Mouse (Mus musculus) MEL (cell line): ENCODE data around the gene Tmbim7. TPM values are rescaled to one million over a fixed set of nuclear protein-coding genes. Genes with fewer than 3 reads are reported as not detected.

Source experiments
- DNase-seq: peaks from one replicate; pipeline ENCODE4 v3.0.0; 2011; ENCODE audit warnings: low read depth, low spot score
- H3K27ac ChIP-seq: 2 replicates; pipeline ENCODE4 v1.5.1; 2012; ENCODE audit warnings: low read depth, mild to moderate bottlenecking, control low read depth, low read length, moderate library complexity; ENCODE audit not compliant: control insufficient read depth
- H3K27me3 ChIP-seq, 2 experiments: fragments of 150-350 bp in 1 of 2; sonication (generic) in 1 of 2; 2 replicates each; pipeline ENCODE4 v1.6.1; 2012; ENCODE audit warnings: low read length in 2 of 2, mild to moderate bottlenecking in 2 of 2, improper control_type of control experiment in 1 of 2, moderate library complexity in 1 of 2; ENCODE audit not compliant: insufficient read depth in 2 of 2, control insufficient read depth in 1 of 2
- H3K36me3 ChIP-seq, 2 experiments: 2 replicates each; pipeline ENCODE4 v1.6.1; 2012 to 2014; ENCODE audit warnings: low read length in 2 of 2, improper control_type of control experiment in 1 of 2, inconsistent platforms in 1 of 2, mild to moderate bottlenecking in 1 of 2; ENCODE audit not compliant: insufficient read depth in 2 of 2, control insufficient read depth in 1 of 2
- H3K4me1 ChIP-seq, 2 experiments: fragments of 150-350 bp in 1 of 2; sonication (generic) in 1 of 2; 2 replicates each; pipeline ENCODE4 v1.6.1; 2012; ENCODE audit warnings: low read length in 2 of 2, improper control_type of control experiment in 1 of 2, mild to moderate bottlenecking in 1 of 2; ENCODE audit not compliant: insufficient read depth in 2 of 2, control insufficient read depth in 1 of 2
- H3K4me3 ChIP-seq, 2 experiments: fragments of 150-350 bp in 1 of 2; sonication (generic) in 1 of 2; 2 replicates each; pipeline ENCODE4 v1.5.1; 2012; ENCODE audit warnings: low read depth in 2 of 2, low read length in 2 of 2, mild to moderate bottlenecking in 2 of 2, moderate library complexity in 2 of 2, control low read depth in 1 of 2, improper control_type of control experiment in 1 of 2; ENCODE audit not compliant: control insufficient read depth in 1 of 2, insufficient read depth in 1 of 2
- H3K79me2 ChIP-seq: 2 replicates; pipeline ENCODE4 v1.6.1; 2012; ENCODE audit warnings: mild to moderate bottlenecking, low read length, moderate library complexity; ENCODE audit not compliant: control insufficient read depth, poor library complexity, insufficient read depth
- H3K9ac ChIP-seq: 2 replicates; pipeline ENCODE4 v1.6.1; 2012; ENCODE audit warnings: low read depth, mild to moderate bottlenecking, control low read depth, low read length, moderate library complexity; ENCODE audit not compliant: control insufficient read depth, poor library complexity, severe bottlenecking
- H3K9me3 ChIP-seq: fragments of 150-350 bp; sonication (generic); replicated peaks from 2 replicates; pipeline ENCODE4 v1.6.1; 2012; ENCODE audit warnings: mild to moderate bottlenecking, low read length, improper control_type of control experiment, moderate library complexity; ENCODE audit not compliant: insufficient read depth
- CHD1 ChIP-seq: IDR thresholded peaks from 2 replicates; pipeline ENCODE4 v1.6.1; 2012; ENCODE audit warnings: low read depth, mild to moderate bottlenecking, inconsistent platforms, low read length, improper control_type of control experiment
- ETS1 ChIP-seq: IDR thresholded peaks from 2 replicates; pipeline ENCODE4 v1.6.1; 2012; ENCODE audit warnings: low read depth, mild to moderate bottlenecking, inconsistent platforms, low read length, improper control_type of control experiment, moderate library complexity
- GATA1 ChIP-seq: IDR thresholded peaks from 2 replicates; pipeline ENCODE4 v1.6.1; 2011; ENCODE audit warnings: low read depth, low read length, improper control_type of control experiment
- KAT2A ChIP-seq: conservative IDR thresholded peaks from 2 replicates; pipeline ENCODE4 v1.6.1; 2012; ENCODE audit warnings: low read depth, low read length, improper control_type of control experiment, inconsistent platforms
- MAX ChIP-seq: IDR thresholded peaks from 2 replicates; pipeline ENCODE4 v1.6.1; 2011; ENCODE audit warnings: low read length, improper control_type of control experiment
- MEF2A ChIP-seq: IDR thresholded peaks from 2 replicates; pipeline ENCODE4 v1.6.1; 2014; ENCODE audit warnings: low read depth, mild to moderate bottlenecking, inconsistent platforms, low read length, improper control_type of control experiment; ENCODE audit not compliant: poor library complexity, insufficient replicate concordance, severe bottlenecking; ENCODE audit errors: extremely low read depth
- MYB ChIP-seq: IDR thresholded peaks from 2 replicates; pipeline ENCODE4 v1.6.1; 2011; ENCODE audit warnings: mild to moderate bottlenecking, low read depth, low read length, improper control_type of control experiment
- MYC ChIP-seq: IDR thresholded peaks from 2 replicates; pipeline ENCODE4 v1.6.1; 2011; ENCODE audit warnings: low read depth, mild to moderate bottlenecking, low read length, improper control_type of control experiment, moderate library complexity
- RAD21 ChIP-seq: IDR thresholded peaks from 2 replicates; pipeline ENCODE4 v1.6.1; 2011; ENCODE audit warnings: mild to moderate bottlenecking, low read depth, low read length, improper control_type of control experiment
- TCF12 ChIP-seq: IDR thresholded peaks from 2 replicates; pipeline ENCODE4 v1.6.1; 2014; ENCODE audit warnings: low read depth, mild to moderate bottlenecking, inconsistent platforms, low read length, improper control_type of control experiment, moderate library complexity
- UBTF ChIP-seq: IDR thresholded peaks from 2 replicates; pipeline ENCODE4 v1.6.1; 2012; ENCODE audit warnings: low read depth, mild to moderate bottlenecking, inconsistent platforms, low read length, improper control_type of control experiment, moderate library complexity, borderline replicate concordance; ENCODE audit not compliant: insufficient read depth
- USF1 ChIP-seq: IDR thresholded peaks from 2 replicates; pipeline ENCODE4 v1.6.1; 2014; ENCODE audit warnings: low read depth, mild to moderate bottlenecking, inconsistent platforms, low read length, improper control_type of control experiment, moderate library complexity
- ZKSCAN1 ChIP-seq: IDR thresholded peaks from 2 replicates; pipeline ENCODE4 v1.6.1; 2012; ENCODE audit warnings: low read depth, mild to moderate bottlenecking, inconsistent platforms, low read length, improper control_type of control experiment, moderate library complexity
- ZMIZ1 ChIP-seq: IDR thresholded peaks from 2 replicates; pipeline ENCODE4 v1.6.1; 2012; ENCODE audit warnings: low read depth, mild to moderate bottlenecking, inconsistent platforms, low read length, improper control_type of control experiment, moderate library complexity
- polyA plus RNA-seq, 2 experiments: library from polyadenylated mRNA; stranded (reverse) in 1 of 2; unstranded in 1 of 2; fragments of >175 nt in 1 of 2; fragments of >200 nt in 1 of 2; gene quantifications; 2 replicates each; pipeline versions ENCODE4 v1.2.1 to v1.2.4; 2012; ENCODE audit warnings: low replicate concordance in 2 of 2, low read depth in 1 of 2; ENCODE audit not compliant: insufficient read length in 2 of 2, insufficient read depth in 1 of 2, missing spikeins in 1 of 2
- total RNA-seq: library from RNA; depleted of rRNA; stranded (reverse); fragments of 300-350 nt; gene quantifications from 2 replicates; pipeline ENCODE4 v1.2.3, GENCODE M21; 2012

Tmbim7 gene
- total and polyA plus RNA-seq, 3 experiments, result 0.06 TPM; not detected in 2

DNA sequence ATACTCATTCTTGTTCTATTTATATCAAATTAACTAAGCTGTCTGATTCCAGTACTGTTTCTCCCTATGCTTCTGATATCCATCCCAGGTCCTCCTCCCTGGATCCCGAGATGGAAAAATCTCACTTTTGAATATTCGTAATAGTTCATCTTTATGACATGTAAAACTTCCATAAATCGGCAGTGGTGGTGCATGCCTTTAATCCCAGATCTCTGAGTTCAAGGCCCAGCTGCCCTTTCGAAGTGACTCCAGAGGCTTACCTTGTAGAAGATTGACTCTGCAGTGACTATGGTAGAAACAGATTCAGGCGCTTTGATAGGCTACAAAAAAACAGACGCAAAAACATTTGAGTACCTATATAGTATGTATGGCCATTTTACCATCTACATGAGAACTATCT is 6.4 kb upstream of the Tmbim7 start:
- Histone ChIP-seq H3K4me3 (no peak overlapping the region), H3K4me1 (peaks cover 6 to 10% of the 10 kb centered on the region in 2 experiments), H3K9ac (no peak overlapping the region), H3K79me2 (peaks cover 25% of the 10 kb centered on the region), H3K36me3 (peaks cover 26 to 38% of the 10 kb centered on the region in 2 experiments), H3K27ac (no peak overlapping the region), H3K9me3 (no peaks in the 10 kb centered on the region), H3K27me3 (no peaks in the 10 kb centered on the region)
- DNase-seq, result no peak
- no peak for TF ChIP-seq MEF2A
- TF ChIP-seq, all 39 proteins: peak for 0

DNA sequence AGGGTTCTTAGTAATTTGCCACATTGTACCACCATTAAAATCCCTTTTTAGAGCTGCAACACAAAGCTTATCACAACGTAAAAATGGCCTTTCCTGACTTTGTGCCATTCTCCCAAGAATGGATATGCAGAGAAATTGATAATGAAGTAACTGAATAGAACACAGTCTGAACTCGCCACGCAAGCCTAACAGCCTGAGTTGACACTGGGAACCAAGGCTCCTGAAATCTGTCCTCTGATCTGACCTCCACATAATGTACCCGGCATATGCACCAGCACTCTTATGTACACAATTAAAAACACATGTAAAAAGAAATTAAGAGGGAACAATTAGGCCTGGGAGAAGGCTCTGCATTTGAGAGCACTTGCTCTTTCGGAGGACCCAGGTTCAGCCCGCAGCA is 5.7 kb upstream of the Tmbim7 start:
- no peak overlapping the region for H3K27ac ChIP-seq
- no peak for DNase-seq
- peaks cover 27 to 34% of the 10 kb centered on the region in 2 experiments for H3K36me3 ChIP-seq
- no peaks in the 10 kb centered on the region for H3K9me3 ChIP-seq
- TF ChIP-seq KAT2A, result no peak
- TF ChIP-seq, all 39 proteins: peak for 0
- H3K9ac ChIP-seq, result peak overlapping the region; percentile 85
- H3K4me3 ChIP-seq, result peak overlapping the region; percentile 0 to 90; a peak in 2 of 4 replicates
- H3K4me1 ChIP-seq, result peaks cover 6 to 15% of the 10 kb centered on the region in 2 experiments
- peaks cover 25% of the 10 kb centered on the region for H3K79me2 ChIP-seq
- H3K27me3 ChIP-seq, result no peaks in the 10 kb centered on the region

DNA sequence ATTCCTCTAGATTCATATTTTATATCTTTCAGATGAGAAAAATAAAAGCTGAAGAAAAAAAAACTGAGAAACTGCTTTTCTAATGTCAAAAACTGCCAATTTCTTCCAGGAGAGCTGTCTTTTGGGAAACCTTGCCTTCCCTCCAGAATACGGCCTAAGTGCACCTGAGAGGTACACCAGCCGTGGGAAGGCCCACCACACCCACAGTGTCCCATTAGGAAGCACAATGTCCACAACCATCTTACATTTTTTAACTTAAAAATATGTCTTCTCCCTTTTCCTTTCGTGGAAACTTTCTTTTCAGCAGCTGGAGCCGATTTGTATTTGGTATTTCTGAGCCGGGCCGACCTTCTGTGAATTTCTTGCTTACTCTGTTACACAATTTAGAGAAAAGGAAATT is 4.4 kb upstream of the Tmbim7 start:
- H3K4me3 ChIP-seq, result peak overlapping the region; percentile 79 to 90
- no peaks in the 10 kb centered on the region for H3K27me3 ChIP-seq
- DNase-seq, result no peak
- H3K9me3 ChIP-seq, result no peaks in the 10 kb centered on the region
- H3K27ac ChIP-seq, result peak overlapping the region; percentile 25
- H3K36me3 ChIP-seq, result peaks cover 26 to 28% of the 10 kb centered on the region in 2 experiments
- H3K79me2 ChIP-seq, result peaks cover 25% of the 10 kb centered on the region
- TF ChIP-seq ZKSCAN1 (no peak), USF1 (no peak), GATA1 (no peak), CHD1 (no peak), MEF2A (no peak), TCF12 (no peak), MAX (no peak), MYC (no peak), ZMIZ1 (no peak), MYB (no peak), RAD21 (no peak), ETS1 (no peak), UBTF (no peak)
- H3K4me1 ChIP-seq, result peaks cover 6 to 24% of the 10 kb centered on the region in 2 experiments
- H3K9ac ChIP-seq, result peak overlapping the region; percentile 85
